Mouse (Mus musculus) midbrain, embryonic 10.5 days (tissue): Measurements from ENCODE around the gene Cacul1. TPM values are rescaled to one million over a fixed set of nuclear protein-coding genes. Genes with fewer than 3 reads are reported as not detected.
"Not testable (repeated sequence)": the region's sequence is repeated elsewhere in the genome, so short reads cannot be mapped to it uniquely, and the experiment has no call there.

Source experiments
- DNase-seq: peaks from one replicate; pipeline ENCODE4 v3.0.0-alpha.2; 2017; ENCODE audit warnings: low spot score
- H3K27ac ChIP-seq: fragments of 300-500 bp; sonication (generic); replicated peaks from 2 replicates; pipeline ENCODE4 v1.5.1; 2016; ENCODE audit warnings: mild to moderate bottlenecking
- H3K27me3 ChIP-seq: fragments of 300-500 bp; sonication (generic); 2 replicates; pipeline ENCODE4 v1.6.1; 2016; ENCODE audit warnings: low read depth, mild to moderate bottlenecking; ENCODE audit not compliant: poor library complexity, severe bottlenecking
- H3K36me3 ChIP-seq: fragments of 300-500 bp; sonication (generic); 2 replicates; pipeline ENCODE4 v1.6.1; 2016; ENCODE audit warnings: mild to moderate bottlenecking, moderate library complexity
- H3K4me1 ChIP-seq: fragments of 300-500 bp; sonication (generic); 2 replicates; pipeline ENCODE4 v1.6.1; 2016
- H3K4me3 ChIP-seq: fragments of 300-500 bp; sonication (generic); 2 replicates; pipeline ENCODE4 v1.5.1; 2016; ENCODE audit warnings: mild to moderate bottlenecking, moderate library complexity
- H3K9me3 ChIP-seq: fragments of 300-500 bp; sonication (generic); replicated peaks from 2 replicates; pipeline ENCODE4 v1.6.1; 2016; ENCODE audit warnings: mild to moderate bottlenecking
- WGBS: fragments of 180-500 bp; shearing (Covaris S2); methylation state at CpG from one replicate; pipeline ENCODE4 v1.1.7; 2016; 5-methylcytosine and 5-hydroxymethylcytosine counted together
- polyA plus RNA-seq: library from polyadenylated mRNA; unstranded; fragments of >200 nt; fragmentation: Nextera tagmentation; extraction: Ambion mirVana; gene quantifications from 2 replicates; pipeline ENCODE4 v1.2.1, GENCODE M21; 2016

Gene Cacul1
- 23.4 and 26.0 TPM in 2 replicates for polyA plus RNA-seq

- Histone ChIP-seq H3K36me3 (peaks cover 8% of the 10 kb centered on the region; the same call in 1 of the 2 replicates), H3K9me3 (no peaks in the 10 kb centered on the region), H3K4me3 (peak within 1 kb of the TSS; percentile 97), H3K27ac (peak within 1 kb of the TSS; percentile 95), H3K4me1 (peaks cover 35% of the 10 kb centered on the region), H3K27me3 (no peaks in the 10 kb centered on the region)
- DNase-seq, result peak; percentile 98
- WGBS, result under 1% methylated on average over 64 of the region's 64 CpGs
Observed at GRCm38 (mm10) chr19:60580582-60581339, at the start of gene Cacul1. Gene Cacul1, minus strand, starts transcription at chr19:60581025.

GRCm38 (mm10) chr19:60619420-60619819, 38.6 kb upstream of the Cacul1 start:
- H3K4me1 ChIP-seq, result no peaks in the 10 kb centered on the region
- no peak overlapping the region for H3K4me3 ChIP-seq
- no peaks in the 10 kb centered on the region for H3K36me3 ChIP-seq
- H3K27me3 ChIP-seq, result no peaks in the 10 kb centered on the region
- no peaks in the 10 kb centered on the region for H3K9me3 ChIP-seq
- no peak for DNase-seq
- WGBS, result 85% methylated on average over 4 of the region's 4 CpGs
- H3K27ac ChIP-seq, result no peak overlapping the region

- H3K27ac ChIP-seq, result no peak overlapping the region
- DNase-seq, result no peak
- WGBS, result 39% methylated on average over 1 of the region's 1 CpGs
- H3K4me3 ChIP-seq, result no peak overlapping the region
- no peaks in the 10 kb centered on the region for H3K27me3 ChIP-seq
- H3K4me1 ChIP-seq, result no peaks in the 10 kb centered on the region
- no peaks in the 10 kb centered on the region for H3K9me3 ChIP-seq
- no peaks in the 10 kb centered on the region for H3K36me3 ChIP-seq
Observed at GRCm38 (mm10) chr19:60617007-60617406, 36.2 kb upstream of the Cacul1 start.

- peaks cover 9% of the 10 kb centered on the region for H3K4me1 ChIP-seq
- no peak overlapping the region for H3K4me3 ChIP-seq
- no peaks in the 10 kb centered on the region for H3K36me3 ChIP-seq
- no peak for DNase-seq
- H3K27ac ChIP-seq, result no peak overlapping the region
- no peaks in the 10 kb centered on the region for H3K9me3 ChIP-seq
- 79% methylated on average over 5 of the region's 5 CpGs for WGBS
- H3K27me3 ChIP-seq, result no peaks in the 10 kb centered on the region
Observed at GRCm38 (mm10) chr19:60615470-60616200, 34.8 kb upstream of the Cacul1 start.

GRCm38 (mm10) chr19:60611525-60612215, 30.8 kb upstream of the Cacul1 start:
- Histone ChIP-seq H3K4me1 (peaks cover 9% of the 10 kb centered on the region), H3K9me3 (no peaks in the 10 kb centered on the region), H3K27ac (no peak overlapping the region), H3K4me3 (no peak overlapping the region), H3K27me3 (no peaks in the 10 kb centered on the region), H3K36me3 (no peaks in the 10 kb centered on the region)
- 39% methylated on average over 12 of the region's 12 CpGs for WGBS
- DNase-seq, result peak; percentile 46

GRCm38 (mm10) chr19:60608766-60609165, 27.9 kb upstream of the Cacul1 start:
- WGBS, result 35% methylated on average over 5 of the region's 5 CpGs
- Histone ChIP-seq H3K4me3 (no peak overlapping the region), H3K4me1 (peaks cover 9% of the 10 kb centered on the region), H3K9me3 (no peaks in the 10 kb centered on the region), H3K36me3 (no peaks in the 10 kb centered on the region), H3K27ac (no peak overlapping the region), H3K27me3 (no peaks in the 10 kb centered on the region)
- no peak for DNase-seq

GRCm38 (mm10) chr19:60603586-60603985, 22.8 kb upstream of the Cacul1 start:
- no peak overlapping the region for H3K27ac ChIP-seq
- no peak for DNase-seq
- H3K4me1 ChIP-seq, result no peaks in the 10 kb centered on the region
- H3K4me3 ChIP-seq, result no peak overlapping the region
- H3K36me3 ChIP-seq, result no peaks in the 10 kb centered on the region
- no peaks in the 10 kb centered on the region for H3K27me3 ChIP-seq
- 85% methylated on average over 3 of the region's 3 CpGs for WGBS
- H3K9me3 ChIP-seq, result no peaks in the 10 kb centered on the region

DNA sequence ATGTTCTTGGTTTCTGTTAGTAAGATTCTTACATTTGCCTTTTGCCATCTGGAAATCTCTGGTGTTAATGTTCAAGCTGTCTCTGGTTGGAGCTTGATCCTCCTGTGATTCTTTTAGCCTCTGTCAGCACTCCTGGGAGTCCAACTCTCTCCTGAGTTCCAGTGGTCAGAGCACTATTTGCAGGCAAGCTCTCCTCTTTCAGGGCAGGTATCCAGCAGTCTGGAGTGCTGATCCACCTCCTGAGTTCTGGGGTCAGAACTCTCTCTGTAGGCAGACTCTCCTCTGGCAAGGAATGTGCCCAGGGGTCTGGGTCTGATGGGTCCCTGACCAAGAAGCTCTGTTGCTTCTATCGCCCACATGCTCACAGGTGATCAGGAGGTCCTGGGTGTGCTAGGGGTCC, 21.2 kb upstream of the Cacul1 start:
- H3K27me3 ChIP-seq, DNase-seq, H3K36me3 ChIP-seq, H3K4me1 ChIP-seq, H3K4me3 ChIP-seq, H3K27ac ChIP-seq, H3K9me3 ChIP-seq: not testable (repeated sequence)
- 83% methylated on average over 1 of the region's 1 CpGs for WGBS

DNA sequence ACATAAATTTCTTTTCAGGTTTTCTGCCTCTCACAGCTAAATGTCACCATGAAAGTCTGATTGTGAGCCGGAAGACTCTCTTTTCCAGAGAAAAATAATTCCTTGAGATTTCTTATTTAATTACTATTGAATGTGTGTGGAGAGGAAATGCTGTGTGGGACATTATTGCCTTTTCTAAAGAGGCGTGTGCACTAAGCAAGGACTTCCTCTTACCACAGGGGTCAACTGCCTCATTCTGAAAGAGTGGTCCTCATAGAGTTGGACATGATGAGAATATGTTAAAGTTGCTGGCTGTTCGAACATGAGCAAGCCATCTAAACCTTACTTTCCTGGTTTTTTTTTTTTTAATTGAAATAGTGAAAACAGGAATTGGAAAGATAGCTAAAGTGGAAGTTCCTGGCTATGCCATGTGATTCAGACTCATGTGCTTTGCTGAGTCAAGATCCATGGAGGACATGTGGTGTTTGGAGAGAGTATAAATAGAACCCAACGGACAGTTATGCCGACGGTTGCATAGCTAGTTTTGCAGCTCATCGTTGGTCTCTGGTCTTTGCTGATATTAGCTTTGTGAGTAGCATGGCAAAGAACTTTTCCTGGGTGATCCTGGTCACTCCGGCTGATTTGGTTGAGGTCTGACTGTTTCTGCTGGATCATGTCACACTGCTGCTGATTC, 17.3 kb upstream of the Cacul1 start:
- WGBS, result 89% methylated on average over 8 of the region's 8 CpGs

DNA sequence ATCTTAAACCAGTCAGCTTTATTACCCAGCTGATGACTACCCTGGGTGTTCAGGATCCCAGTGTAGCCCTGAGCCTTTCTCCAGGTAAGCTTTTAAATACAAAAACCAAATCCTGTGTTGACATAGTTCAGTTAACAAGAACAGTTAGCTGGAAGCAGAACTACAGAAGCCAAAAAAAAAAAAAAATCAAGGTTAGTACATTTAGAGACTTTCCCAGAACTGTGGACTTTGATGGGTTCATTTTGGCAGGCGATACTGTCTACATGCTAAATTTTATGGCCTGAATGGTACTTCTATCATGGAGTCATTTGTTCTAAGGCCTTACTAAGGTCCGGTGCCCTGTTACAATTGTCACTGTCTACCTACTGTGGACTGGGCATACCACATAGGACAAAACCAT, 8.8 kb upstream of the Cacul1 start:
- H3K36me3 ChIP-seq, result no peaks in the 10 kb centered on the region
- no peaks in the 10 kb centered on the region for H3K9me3 ChIP-seq
- H3K4me3 ChIP-seq, result no peak overlapping the region
- no peaks in the 10 kb centered on the region for H3K4me1 ChIP-seq
- WGBS, result 95% methylated on average over 2 of the region's 2 CpGs
- no peaks in the 10 kb centered on the region for H3K27me3 ChIP-seq
- no peak for DNase-seq
- no peak overlapping the region for H3K27ac ChIP-seq

More for the DNA sequence above, 17.3 kb upstream of the Cacul1 start:
- H3K9me3 ChIP-seq, result no peaks in the 10 kb centered on the region
- no peak for DNase-seq
- H3K27me3 ChIP-seq, result no peaks in the 10 kb centered on the region
- no peak overlapping the region for H3K27ac ChIP-seq
- no peak overlapping the region for H3K4me3 ChIP-seq
- no peaks in the 10 kb centered on the region for H3K4me1 ChIP-seq
- no peaks in the 10 kb centered on the region for H3K36me3 ChIP-seq

DNA sequence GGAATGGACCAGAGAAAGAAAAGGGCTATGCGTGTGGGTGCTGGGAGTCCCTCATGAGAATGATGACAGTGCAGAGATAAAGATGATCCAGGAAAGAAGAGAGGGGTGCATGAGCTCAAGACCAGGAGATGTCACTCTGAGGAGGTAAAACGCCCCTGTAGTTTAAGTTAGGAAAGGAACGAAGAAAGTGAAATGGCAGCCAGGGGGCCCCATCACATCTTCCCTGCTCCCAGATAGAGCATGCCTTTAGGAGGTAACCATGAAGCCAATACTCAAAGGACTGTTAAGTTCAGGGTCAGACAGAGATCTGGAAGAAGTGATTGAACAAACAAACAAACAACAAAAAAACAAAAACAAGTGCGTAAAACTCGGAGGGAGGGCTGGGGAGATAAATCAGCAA, 5.8 kb upstream of the Cacul1 start:
- no peak for DNase-seq
- Histone ChIP-seq H3K9me3 (no peaks in the 10 kb centered on the region), H3K4me1 (no peaks in the 10 kb centered on the region; the same call in 1 of the 2 replicates), H3K36me3 (no peaks in the 10 kb centered on the region), H3K4me3 (no peak overlapping the region), H3K27me3 (no peaks in the 10 kb centered on the region), H3K27ac (no peak overlapping the region)
- WGBS, result 64% methylated on average over 5 of the region's 5 CpGs

- H3K27me3 ChIP-seq, result no peaks in the 10 kb centered on the region
- 95% methylated on average over 2 of the region's 2 CpGs for WGBS
- peaks cover 20% of the 10 kb centered on the region for H3K4me1 ChIP-seq
- no peak overlapping the region for H3K4me3 ChIP-seq
- no peaks in the 10 kb centered on the region for H3K36me3 ChIP-seq
- DNase-seq, result no peak
- no peak overlapping the region for H3K27ac ChIP-seq
- no peaks in the 10 kb centered on the region for H3K9me3 ChIP-seq
Observed at GRCm38 (mm10) chr19:60583201-60583600, 2.4 kb upstream of the Cacul1 start.
